Mouse (Mus musculus): ENCODE results near the gene Kpnb1. TPM values are rescaled to one million over a fixed set of nuclear protein-coding genes. Genes with fewer than 3 reads are reported as not detected.

Gene Kpnb1
- polyA plus RNA-seq (2017; shearing (Covaris generic)): 30.9 TPM

GRCm38 (mm10) chr11:97187764-97188642, at the start of gene Kpnb1:
Gene Kpnb1 (minus strand): TSS chr11:97187881.

GRCm38 (mm10) chr11:97151343-97151801, 36.3 kb downstream of the Kpnb1 start, which contains the start of gene Tbkbp1:
Gene Tbkbp1 (minus strand): TSS chr11:97151495.

DNA sequence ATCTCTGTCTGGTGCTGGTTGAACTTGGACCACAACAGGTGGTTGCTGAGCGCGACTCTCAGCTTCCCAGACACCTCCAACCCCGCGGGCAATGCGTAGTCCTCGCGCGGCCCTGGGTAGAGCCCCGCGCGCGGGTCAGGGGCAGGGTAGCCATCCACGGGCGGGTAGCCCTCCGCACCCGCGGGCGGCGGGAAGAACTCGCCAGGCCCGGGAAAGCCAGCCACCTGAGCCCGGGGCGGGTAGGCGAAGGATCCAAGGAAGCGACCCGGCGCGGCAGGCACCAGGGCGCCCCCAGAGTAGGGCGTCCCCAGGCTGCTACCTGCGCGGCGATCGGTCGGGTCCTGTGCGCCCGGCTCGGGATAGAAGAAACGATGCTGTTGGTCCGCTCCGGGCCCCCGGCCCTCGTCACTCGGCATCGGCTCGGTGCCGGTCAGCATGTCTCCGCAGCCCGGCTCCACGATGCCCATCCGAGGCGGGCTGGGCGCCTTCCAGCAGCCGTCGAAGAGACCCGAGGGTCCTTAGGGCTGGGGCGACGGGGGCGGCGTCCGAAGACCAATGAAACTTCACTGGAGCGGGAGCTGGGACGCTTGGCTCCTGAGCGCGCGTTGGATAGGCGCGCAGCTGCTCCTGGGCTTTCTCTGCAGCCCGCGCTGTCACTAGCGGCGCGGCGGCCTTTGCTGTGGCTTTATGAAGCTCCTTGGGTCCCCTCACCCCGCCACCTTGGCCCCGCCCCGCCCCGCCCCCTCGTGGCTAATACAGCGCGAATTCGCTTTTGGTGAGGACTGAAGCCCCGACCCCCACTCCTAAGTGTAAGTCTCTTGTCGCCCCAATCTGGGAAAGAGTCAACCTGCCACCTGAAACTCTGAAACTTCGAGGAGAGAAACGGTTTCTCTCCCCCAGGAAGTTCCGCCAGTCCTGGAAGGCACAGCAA, 72.7 kb downstream of the Kpnb1 start, which contains the start of gene Tbx21:
TSS of gene Tbx21 (minus strand) at position 661 of the 931 bp plus-strand sequence.

Other genes starting within 250 kb of the Kpnb1 start
- gene Pnpo, start 243.9 kb downstream of the Kpnb1 start, polyA plus RNA-seq (2017; shearing (Covaris generic)): 39.1 TPM
- gene Sp2, start 204.9 kb downstream of the Kpnb1 start, polyA plus RNA-seq (2017; shearing (Covaris generic)): 62.9 TPM
- gene Sp6, start 174.5 kb downstream of the Kpnb1 start, polyA plus RNA-seq (2017; shearing (Covaris generic)): 6.7 TPM
- gene Scrn2, start 157.9 kb downstream of the Kpnb1 start, polyA plus RNA-seq (2017; shearing (Covaris generic)): 16.8 TPM
- gene Lrrc46, start 146.5 kb downstream of the Kpnb1 start, polyA plus RNA-seq (2017; shearing (Covaris generic)): not detected
- 86.0 TPM for gene Mrpl10, start 146.3 kb downstream of the Kpnb1 start, polyA plus RNA-seq (2017; shearing (Covaris generic))
- gene Osbpl7, start 137.3 kb downstream of the Kpnb1 start, polyA plus RNA-seq (2017; shearing (Covaris generic)): 37.7 TPM
- gene Tbx21, start 72.5 kb downstream of the Kpnb1 start, polyA plus RNA-seq (2017; shearing (Covaris generic)): 9.1 TPM
- 0.11 TPM for gene Tbkbp1, start 36.4 kb downstream of the Kpnb1 start, polyA plus RNA-seq (2017; shearing (Covaris generic))
- gene Npepps, start 92.8 kb upstream of the Kpnb1 start, polyA plus RNA-seq (2017; shearing (Covaris generic)): 28.7 TPM
- gene Mrpl45, start 127.8 kb upstream of the Kpnb1 start, polyA plus RNA-seq (2017; shearing (Covaris generic)): 32.3 TPM
- 0.16 TPM for gene Gpr179, start 164.2 kb upstream of the Kpnb1 start, polyA plus RNA-seq (2017; shearing (Covaris generic))
- 1.2 TPM for gene Socs7, start 174.7 kb upstream of the Kpnb1 start, polyA plus RNA-seq (2017; shearing (Covaris generic))
- gene Arhgap23, start 227.7 kb upstream of the Kpnb1 start, polyA plus RNA-seq (2017; shearing (Covaris generic)): not detected

Data from activated CD4-positive, CD25-positive, alpha-beta regulatory T cell, adult 9 weeks (primary cell).